Mouse (Mus musculus) liver, postnatal 0 days (tissue): ENCODE results near the gene Gstm3.

ENCODE experiments used
- CTCF ChIP-seq: sonication (generic); IDR thresholded peaks from 2 replicates; pipeline ENCODE4 v1.5.1; 2016; ENCODE audit warnings: antibody characterized with exemption, low read depth
- EP300 ChIP-seq: IDR thresholded peaks from 2 replicates; pipeline ENCODE4 v1.6.1; 2016; ENCODE audit warnings: antibody characterized with exemption, low read depth, mild to moderate bottlenecking

DNA sequence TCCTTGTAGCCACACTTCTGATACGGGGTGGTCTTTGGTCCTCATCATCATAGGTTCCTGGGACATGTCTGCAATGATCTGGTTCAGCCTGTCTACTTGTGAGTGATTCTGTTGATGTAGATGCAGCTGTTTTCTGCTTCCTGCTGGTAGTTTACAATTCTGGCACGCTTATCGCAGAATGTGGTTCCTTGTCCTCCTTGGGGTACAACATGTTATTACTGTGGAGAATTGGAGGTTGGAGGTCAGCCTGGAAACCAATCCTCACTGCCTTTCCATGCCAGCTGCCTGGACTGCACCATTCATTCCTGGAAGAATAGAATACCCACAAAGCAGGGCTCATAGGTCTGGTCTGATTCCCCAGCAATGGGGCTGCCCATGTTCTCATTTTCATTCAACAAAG lies 30.4 kb upstream of the Gstm3 start:
- TF ChIP-seq CTCF, result no peak
- no peak for TF ChIP-seq EP300
